Mouse (Mus musculus) left cerebral cortex, postnatal 25 days (tissue): ENCODE results near the gene Ptpn3. TPM values are rescaled to one million over a fixed set of nuclear protein-coding genes. Genes with fewer than 3 reads are reported as not detected.

ENCODE experiments used
- DNase-seq, 2 experiments: peaks; one replicate each; pipeline ENCODE4 v3.0.0; 2022; ENCODE audit warnings: low spot score in 2 of 2, mixed read lengths in 1 of 2
- intact Hi-C: fragments of 180-260 bp; cut with DNase I; formaldehyde crosslinking; loops from one replicate; pipeline ENCODE4 v1.15.1; 2025
- total RNA-seq, 2 experiments: library from RNA; stranded (reverse); gene quantifications; 2 replicates each; pipeline ENCODE4 v1.2.3; 2021

The Ptpn3 gene
- 10 to 100 TPM; 59.8 to 68.8 TPM for total RNA-seq

DNA sequence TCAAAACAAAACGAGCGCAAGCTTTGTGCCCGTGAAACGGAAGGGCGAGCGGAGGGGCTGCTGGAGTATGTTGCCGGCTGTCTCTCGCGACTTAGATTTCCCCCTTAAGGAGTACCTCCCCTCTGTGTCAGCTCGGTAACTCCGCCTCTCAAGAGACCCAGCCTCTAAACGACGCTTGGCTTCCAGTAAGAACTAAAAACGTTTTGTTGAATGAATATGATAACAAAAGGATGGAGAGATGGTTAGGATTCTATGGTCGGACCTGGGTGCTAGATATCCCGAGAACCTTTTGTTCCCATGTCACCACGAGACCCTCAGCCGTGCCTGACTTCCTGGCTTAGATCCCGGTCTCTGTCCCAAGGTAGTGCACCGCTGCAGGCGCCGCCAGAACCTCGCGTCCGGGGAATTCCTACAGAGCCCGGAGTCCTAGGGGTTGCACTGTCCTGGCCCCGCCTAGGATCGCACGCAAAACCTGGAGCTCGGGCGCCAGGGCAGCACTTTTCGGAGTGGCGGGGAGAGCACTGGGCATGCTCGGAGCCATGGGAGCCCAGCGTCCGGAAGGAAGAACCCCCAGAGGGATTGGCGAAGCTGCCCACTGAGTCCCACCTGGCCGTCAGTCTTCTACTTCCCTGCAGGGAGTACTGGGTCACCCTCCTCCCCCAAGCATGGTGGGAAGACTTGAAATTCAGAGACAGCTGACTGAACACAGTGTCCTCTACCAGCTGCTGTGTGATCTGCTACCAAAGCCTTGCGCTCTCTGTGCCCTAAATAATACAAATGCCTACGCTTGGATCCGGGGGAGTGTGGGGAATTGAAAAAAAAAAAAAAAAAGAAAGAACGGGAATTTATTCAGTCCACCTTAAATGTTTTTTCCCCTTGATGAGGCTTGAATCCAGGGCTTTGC lies at the start of gene Ptpn3:
TSS of gene Ptpn3 (minus strand) at position 428 of the 904 bp plus-strand sequence.
- peak; percentile 83 to 89 for DNase-seq
- intact Hi-C loops = loop anchor here (1.0 kb wide), 2 partner anchors 17 to 72 kb away; no protein-coding TSS in a partner anchor

GRCm38 (mm10) chr4:57350541-57350940 lies 48.9 kb upstream of the Ptpn3 start:
- DNase-seq = no peak
- intact Hi-C loops = no loop called here

DNA sequence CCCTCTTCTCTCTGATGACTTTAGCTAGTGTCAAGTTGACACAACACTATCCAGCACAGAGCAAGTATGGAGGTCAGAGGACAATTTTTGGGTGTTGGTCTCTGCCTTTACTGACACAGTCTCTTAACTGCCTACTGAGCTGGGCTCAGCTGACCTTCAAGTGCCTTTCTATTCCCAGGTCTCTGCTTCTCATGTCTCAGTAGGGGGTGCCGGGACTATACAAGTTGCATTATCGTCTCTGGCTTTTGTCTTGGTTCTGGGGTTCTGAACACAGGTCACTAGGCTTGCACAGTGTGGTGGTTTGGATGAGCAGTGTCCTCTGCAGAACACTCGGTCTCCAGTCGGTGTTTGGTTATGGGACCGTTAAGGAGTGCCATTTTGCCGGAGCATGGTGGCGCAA lies 42.4 kb upstream of the Ptpn3 start:
- no peak for DNase-seq
- intact Hi-C loops = no loop called here

GRCm38 (mm10) chr4:57338923-57339322 lies 37.3 kb upstream of the Ptpn3 start:
- intact Hi-C loops = no loop called here
- DNase-seq = no peak

DNA sequence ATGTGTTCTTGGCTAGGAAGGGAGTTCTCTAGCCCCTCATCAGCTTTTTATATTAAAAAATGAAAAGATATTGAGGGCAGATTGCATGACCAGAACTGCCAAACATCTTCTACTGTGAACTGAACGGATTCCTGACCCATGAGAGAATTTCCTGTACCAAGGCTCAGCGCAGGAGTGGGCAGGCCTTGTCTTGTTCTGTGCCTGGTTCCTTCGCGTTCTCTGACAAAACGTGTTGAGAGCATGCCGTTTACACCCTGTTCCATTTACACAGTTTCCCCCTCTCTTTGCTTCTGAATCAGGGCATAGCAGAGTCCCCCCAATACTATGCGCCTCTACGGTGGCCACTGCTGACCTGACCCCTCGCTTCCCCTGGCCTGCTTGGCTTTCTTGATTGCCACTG lies 36.4 kb upstream of the Ptpn3 start:
- intact Hi-C loops = no loop called here
- DNase-seq = no peak

DNA sequence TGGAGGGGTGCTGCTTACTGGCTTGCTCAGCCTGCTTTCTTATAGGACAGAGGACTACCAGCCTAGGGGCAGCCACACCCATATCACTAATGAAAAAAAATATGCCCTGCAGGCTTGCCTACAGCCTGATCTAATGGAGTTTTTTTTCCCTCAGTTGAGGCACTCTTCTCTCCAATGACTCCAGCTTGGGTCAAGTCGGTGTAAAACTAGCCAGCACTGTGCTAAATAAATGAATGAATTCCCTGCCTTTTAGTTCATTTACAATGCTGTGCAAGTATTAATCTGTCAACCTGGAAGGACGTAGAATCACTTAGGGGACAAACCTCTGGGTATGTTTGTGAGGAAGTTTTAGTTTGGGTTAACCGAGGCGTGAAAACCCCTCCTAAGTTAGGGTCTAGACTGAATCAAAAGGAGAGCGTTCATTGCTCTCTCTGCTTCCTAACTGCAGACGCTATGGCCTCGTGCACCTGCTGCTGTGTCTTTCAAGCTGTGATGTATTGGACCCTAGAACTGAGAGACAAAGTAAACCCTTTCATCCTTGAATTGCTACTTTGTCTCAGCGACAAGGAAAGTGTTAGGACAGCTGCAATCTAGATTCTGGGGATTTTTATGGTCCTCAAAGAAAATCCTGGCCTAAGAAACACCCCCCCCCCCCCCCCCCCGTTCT lies 33.5 kb upstream of the Ptpn3 start:
- intact Hi-C loops = no loop called here
- DNase-seq = no peak

DNA sequence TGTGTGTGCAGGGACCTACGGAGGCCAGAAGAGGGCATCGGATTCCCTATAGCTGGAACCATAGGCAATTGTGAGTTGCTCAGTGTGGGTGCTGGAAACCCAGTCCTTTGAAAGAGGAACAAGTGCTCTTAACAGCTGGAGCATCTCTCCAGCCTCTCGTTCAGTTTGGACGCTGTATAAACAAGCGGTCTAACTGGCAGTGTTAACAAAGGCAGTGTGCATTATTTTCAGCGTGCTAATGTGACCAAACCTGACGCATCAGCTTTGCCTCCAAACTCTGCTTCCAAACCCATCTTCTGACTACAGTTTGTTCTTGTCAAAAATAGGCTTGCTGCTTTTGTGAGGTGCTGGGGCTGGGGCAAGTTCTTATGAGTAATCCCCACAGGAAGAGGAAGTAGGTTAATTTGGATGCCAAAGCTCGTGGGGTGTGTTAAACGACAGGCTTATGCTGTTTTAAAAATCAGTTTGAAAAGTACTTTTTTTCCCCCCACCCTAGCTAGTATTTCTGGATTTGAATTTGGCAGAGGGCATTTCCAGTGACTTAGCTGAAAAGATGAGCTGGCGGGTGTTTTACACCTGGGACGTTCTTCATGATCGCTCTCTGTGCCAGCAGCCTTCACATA lies 32.4 kb upstream of the Ptpn3 start:
- intact Hi-C loops = no loop called here
- DNase-seq = peak in 1 of 2 experiments; percentile 74

GRCm38 (mm10) chr4:57332511-57332910 lies 30.9 kb upstream of the Ptpn3 start:
- intact Hi-C loops = no loop called here
- DNase-seq = no peak

DNA sequence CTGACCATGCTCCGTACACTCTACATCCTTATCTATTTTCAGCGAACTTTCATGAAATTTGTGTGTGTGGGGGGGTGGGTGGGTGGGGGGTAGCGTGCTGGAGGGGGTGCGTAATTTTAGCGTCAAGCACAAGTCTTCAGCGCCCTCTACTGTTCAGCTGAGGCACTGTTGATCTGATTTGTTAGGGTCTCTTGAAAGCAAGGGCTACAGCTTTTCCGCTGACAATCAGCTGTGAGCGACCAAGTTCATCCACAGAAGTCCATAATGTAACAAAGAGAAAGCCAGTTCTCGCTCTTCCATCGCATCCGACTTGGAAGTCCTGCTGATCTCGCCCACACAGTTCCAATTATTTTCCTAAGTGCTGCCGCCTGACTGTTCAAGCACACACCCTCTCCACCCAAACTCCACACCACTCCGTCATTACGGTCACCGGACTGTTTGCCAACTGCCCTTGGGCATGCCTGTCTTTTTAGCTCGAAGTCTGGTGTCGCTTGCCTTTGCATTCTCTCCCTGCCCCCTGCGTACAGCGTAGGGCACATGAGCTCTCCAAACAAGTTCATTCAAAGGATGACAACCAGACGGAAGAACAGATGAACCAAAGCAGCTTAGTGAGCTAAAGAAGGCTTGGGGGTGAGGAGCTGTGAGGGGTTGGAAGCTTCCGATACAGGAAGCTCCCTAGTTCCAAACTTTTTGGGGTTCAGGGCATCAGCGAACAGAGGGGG lies 19.1 kb upstream of the Ptpn3 start:
- peak; percentile 59 to 64 for DNase-seq
- intact Hi-C loops = loop anchor here (1.0 kb wide), 1 partner anchor 91 kb away; no protein-coding TSS in a partner anchor

DNA sequence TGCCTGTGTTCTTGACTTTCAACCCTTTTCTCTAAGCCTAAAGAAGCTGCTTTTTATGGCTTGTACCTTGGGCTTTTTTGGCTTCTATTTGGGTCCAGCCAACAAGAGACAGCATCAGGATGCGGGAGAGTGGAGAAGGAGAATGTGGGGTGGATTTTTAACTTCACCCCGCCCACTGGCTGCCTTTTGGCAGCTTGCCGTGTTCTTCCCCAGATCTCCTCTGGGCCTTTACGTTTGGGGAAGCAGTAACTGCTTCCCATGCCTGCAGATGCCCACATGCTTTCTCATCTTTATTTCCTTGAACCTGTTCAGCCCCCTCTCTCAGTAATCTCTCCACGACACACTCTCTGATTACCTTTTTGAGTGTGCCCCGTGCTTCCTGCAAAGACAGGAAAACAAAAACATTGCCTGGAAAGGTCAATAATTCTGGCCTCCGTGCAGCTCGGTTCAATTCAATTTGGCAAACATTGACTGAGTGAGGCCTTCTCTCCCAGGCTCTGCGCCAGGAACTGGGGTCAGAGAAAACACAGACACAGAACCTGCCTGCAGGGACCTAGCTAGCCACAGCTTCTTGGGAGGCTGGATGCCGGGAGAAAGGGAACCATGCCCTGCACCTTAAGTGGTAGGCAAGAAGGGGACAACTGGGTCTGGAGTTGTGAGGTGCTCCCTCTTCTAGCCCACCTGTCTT lies 17.0 kb upstream of the Ptpn3 start:
- peak; percentile 67 to 94 for DNase-seq
- intact Hi-C loops = loop anchor here (1.0 to 5.0 kb wide), 2 partner anchors 16 to 56 kb away; no protein-coding TSS in a partner anchor

GRCm38 (mm10) chr4:57312256-57313166 lies 10.9 kb upstream of the Ptpn3 start:
- intact Hi-C loops = no loop called here

DNA sequence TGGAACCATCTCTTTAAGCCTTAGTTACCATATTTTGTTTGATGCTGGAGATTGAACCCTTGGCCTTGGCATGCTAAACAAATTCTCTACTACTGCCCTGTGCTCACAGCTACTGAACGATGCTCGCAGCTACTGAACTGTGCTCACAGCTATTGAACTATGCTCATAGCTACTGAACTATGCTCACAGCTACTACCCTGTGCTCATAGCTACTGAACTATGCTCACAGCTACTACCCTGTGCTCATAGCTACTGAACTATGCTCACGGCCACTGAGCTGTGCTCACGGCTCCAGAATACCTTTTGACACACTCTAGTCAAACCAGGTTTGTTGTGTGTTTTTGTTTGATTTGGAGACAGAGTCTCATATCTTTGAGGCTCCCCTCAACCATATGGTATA lies 10.1 kb upstream of the Ptpn3 start:
- intact Hi-C loops = no loop called here
- no peak for DNase-seq

More at GRCm38 (mm10) chr4:57312256-57313166, 10.9 kb upstream of the Ptpn3 start:
- peak in 1 of 2 experiments; percentile 45 for DNase-seq

DNA sequence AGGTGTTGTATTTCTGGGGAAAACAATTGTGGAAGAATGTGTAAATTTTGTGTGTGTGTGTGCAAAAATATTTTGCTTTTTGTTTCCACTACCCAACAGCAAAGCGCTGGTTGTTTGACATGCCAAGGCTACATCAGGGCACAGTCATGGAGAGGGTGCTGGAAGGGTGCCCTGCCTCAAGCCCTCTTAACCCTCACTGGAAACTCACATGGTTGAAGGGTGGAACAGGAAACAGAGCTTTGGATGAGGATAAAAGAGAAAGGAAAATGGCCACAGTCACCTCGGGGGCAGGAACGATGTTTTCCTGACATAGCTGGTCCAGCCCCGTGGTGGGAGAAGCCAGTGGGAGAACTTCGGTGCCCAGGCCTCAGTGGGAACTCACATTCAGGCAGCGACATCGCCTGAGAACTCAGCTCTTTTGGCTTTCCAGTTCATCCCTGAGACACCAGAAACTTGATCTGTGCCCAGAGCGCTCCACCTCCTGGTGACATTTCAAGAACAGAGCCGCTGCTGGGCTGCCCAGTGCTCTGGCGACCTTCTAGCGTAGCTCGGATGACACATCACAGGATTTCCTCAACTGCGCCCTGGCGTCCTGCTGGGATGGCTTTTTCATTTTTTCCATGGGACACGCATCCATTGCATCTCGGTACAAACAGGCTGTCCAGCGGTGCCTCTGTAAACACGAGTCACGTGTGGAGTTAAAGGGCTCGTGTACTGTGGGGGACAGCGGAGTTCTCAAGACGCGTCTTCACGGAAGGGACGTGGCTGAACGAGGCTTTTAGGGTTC lies 6.8 kb upstream of the Ptpn3 start:
- intact Hi-C loops = no loop called here
- DNase-seq = no peak

DNA sequence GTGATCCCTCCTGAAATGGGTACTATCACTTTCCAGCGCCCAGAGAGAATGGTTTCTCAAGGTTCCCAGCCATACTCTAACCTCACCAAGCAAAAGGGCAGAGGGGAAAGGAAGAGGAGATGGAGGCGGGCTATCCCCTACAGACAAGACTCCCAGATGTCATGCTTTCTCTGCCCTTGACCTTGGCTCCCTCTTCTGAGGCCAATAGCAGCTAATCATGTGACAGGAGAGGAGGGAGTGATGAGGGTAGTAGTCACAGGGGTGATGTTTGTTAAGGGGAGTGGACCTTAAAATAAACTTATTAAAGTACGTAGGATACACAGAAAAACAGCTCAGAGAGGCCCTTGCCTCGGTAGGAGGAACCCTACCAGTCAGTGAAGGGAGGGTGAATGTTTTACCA lies 6.1 kb upstream of the Ptpn3 start:
- intact Hi-C loops = no loop called here
- no peak for DNase-seq

GRCm38 (mm10) chr4:57306260-57306659 lies 4.6 kb upstream of the Ptpn3 start:
- intact Hi-C loops = no loop called here
- DNase-seq = peak in 1 of 2 experiments; percentile 35

DNA sequence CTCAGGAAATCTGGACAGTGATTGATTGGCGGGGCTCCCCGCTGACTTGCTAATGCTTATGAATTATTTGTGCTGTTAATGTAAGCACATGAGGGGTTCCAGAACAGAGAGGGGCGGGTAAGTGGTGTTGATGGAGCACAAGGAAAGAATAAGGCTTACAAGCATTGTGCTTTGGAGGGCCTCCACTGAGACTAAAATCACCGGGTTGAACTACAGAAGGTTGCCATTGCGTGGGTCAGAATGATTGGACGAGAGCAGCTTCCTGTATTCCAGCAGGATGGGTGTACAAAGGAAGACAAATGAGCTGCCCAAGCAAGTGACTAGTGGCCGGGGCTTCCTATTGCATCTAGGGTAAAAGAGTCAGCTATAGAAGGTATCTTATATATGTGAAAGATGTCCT lies 4.0 kb upstream of the Ptpn3 start:
- intact Hi-C loops = no loop called here
- DNase-seq = no peak
